Mouse (Mus musculus): Measurements from ENCODE around the gene Zfp683.

GRCm38 (mm10) chr4:134094923-134095547 lies 41.4 kb downstream of the Zfp683 start, which contains the start of gene Cd52:
- TF ChIP-seq CTCF (IDR thresholded peaks at IDR 0.05; ENCODE audit: low read depth), result no peak
- TF ChIP-seq EP300 (IDR thresholded peaks at IDR 0.05; ENCODE audit: low read depth), result no peak

Measured in liver, embryonic 14.5 days (tissue).